Mouse (Mus musculus) testis, adult 2 months (tissue): ENCODE measurements at regions not wholly inside any gene's neighbourhood (a gene's known extent, or its start where the extent isn't known, plus 50 kb on each side); places are given as distances from the start of the nearest gene placed in this dataset.

Experiments
- H3K27ac ChIP-seq: fragments of 200-500 bp; 2 replicates; pipeline ENCODE4 v1.5.1; 2012; ENCODE audit warnings: low read depth, low read length; ENCODE audit not compliant: control insufficient read depth, insufficient read depth
- H3K27me3 ChIP-seq: fragments of 200-500 bp; 2 replicates; pipeline ENCODE4 v1.6.1; 2012; ENCODE audit warnings: mild to moderate bottlenecking, low read length, moderate library complexity; ENCODE audit not compliant: control insufficient read depth, insufficient read depth
- H3K36me3 ChIP-seq: fragments of 200-500 bp; 2 replicates; pipeline ENCODE4 v1.6.1; 2012; ENCODE audit warnings: mild to moderate bottlenecking, low read length; ENCODE audit not compliant: control insufficient read depth, insufficient read depth
- H3K4me1 ChIP-seq: fragments of 200-500 bp; 2 replicates; pipeline ENCODE4 v1.6.1; 2012; ENCODE audit warnings: low read length; ENCODE audit not compliant: control insufficient read depth, insufficient read depth
- H3K4me3 ChIP-seq: fragments of 200-500 bp; 2 replicates; pipeline ENCODE4 v1.5.1; 2012; ENCODE audit warnings: low read depth, mild to moderate bottlenecking, low read length, moderate library complexity, mixed read lengths; ENCODE audit not compliant: control insufficient read depth
- CTCF ChIP-seq: fragments of 200-500 bp; IDR thresholded peaks from 2 replicates; pipeline ENCODE4 v1.5.1; 2012; ENCODE audit warnings: low read depth, mild to moderate bottlenecking, inconsistent platforms, low read length, moderate library complexity; ENCODE audit not compliant: control insufficient read depth, insufficient read depth, insufficient replicate concordance
- POLR2A ChIP-seq: fragments of 200-500 bp; IDR thresholded peaks from 2 replicates; pipeline ENCODE4 v1.6.1; 2012; ENCODE audit warnings: low read depth, mild to moderate bottlenecking, inconsistent platforms, low read length, moderate library complexity; ENCODE audit not compliant: control insufficient read depth

DNA sequence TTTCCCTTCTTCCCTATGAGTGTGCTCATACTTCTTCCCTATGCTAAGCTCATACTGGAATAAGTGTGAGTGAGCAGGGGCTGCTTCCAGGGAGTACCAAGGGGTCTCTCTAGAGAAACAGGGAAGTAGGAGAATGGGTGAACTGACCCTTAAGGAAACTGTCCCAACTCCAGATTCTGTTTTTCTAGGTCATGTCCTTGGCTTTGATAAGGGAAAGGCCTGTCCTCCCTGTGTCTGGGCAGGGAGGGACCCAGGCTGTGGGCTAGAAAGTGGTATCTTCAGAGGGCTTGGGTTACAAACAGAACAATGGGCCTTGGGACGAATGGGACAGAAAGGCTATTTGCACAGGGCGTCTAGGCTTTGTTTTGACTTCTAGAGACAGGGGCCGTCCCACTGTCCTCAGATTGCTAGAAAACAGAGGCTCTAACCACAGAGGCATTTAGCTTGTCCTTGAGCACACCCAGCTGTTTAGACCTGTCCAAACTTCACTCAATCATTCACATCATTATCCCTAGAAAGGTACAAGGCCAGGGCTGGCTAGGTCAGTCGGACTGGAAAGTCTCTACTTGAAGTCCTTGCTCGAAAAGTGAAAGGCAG lies 82.0 kb upstream of the Parp11 start:
- no peak for TF ChIP-seq POLR2A
- no peak for TF ChIP-seq CTCF
- H3K27me3 ChIP-seq = no peaks in the 10 kb centered on the region
- no peak overlapping the region for H3K4me3 ChIP-seq
- no peaks in the 10 kb centered on the region for H3K4me1 ChIP-seq
- no peak overlapping the region for H3K27ac ChIP-seq
- H3K36me3 ChIP-seq = no peaks in the 10 kb centered on the region

DNA sequence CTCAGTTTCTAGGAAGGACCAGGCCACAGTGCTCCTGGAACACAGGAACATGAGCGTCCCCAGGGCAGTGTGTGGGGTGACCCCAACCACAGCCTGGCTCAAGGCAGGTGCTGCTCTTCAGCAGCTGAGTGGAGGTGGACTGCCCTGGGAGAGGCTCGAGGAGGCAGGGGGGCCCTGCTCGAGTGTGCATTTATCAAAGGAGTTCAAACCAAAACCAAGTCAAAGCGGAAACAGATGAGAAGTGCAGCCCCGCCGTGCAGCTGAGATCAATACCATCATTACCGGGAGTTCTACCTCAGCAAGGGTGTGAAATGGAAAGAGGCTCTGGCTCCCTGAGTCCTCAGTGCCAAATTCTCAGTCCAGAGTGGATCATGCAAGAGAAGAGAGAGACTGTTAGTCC lies 81.4 kb upstream of the Parp11 start:
- Histone ChIP-seq H3K4me3 (no peak overlapping the region), H3K27me3 (no peaks in the 10 kb centered on the region), H3K36me3 (no peaks in the 10 kb centered on the region), H3K27ac (no peak overlapping the region), H3K4me1 (no peaks in the 10 kb centered on the region)
- TF ChIP-seq CTCF (no peak), POLR2A (no peak)

GRCm38 (mm10) chr6:127365651-127366050 lies 81.0 kb upstream of the Parp11 start:
- no peak overlapping the region for H3K27ac ChIP-seq
- H3K36me3 ChIP-seq = no peaks in the 10 kb centered on the region
- H3K4me3 ChIP-seq = no peak overlapping the region
- no peaks in the 10 kb centered on the region for H3K27me3 ChIP-seq
- TF ChIP-seq CTCF (no peak), POLR2A (no peak)
- H3K4me1 ChIP-seq = no peaks in the 10 kb centered on the region

DNA sequence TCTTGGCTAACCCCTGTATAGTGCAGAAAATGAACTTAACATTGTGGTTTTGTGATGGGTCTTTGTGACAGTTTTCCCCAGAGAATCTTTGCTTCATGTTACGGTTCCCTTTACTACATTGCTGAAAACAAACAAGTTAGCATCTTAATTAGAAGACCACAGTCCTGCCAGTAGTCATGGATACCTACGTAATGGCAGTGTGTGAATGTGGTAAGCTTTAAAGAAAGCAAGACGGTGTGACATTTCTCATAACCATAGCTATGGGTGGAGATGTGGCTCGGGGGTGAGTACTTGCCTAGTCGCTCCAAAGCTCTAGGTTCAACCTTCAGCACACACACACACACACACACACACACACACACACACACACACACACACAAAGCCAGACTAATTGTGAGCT lies 73.6 kb upstream of the Parp11 start:
- Histone ChIP-seq H3K36me3 (no peaks in the 10 kb centered on the region), H3K4me1 (no peaks in the 10 kb centered on the region), H3K4me3 (no peak overlapping the region), H3K27me3 (no peaks in the 10 kb centered on the region), H3K27ac (no peak overlapping the region)
- no peak for TF ChIP-seq CTCF

GRCm38 (mm10) chr6:127373797-127374463 lies 72.7 kb upstream of the Parp11 start:
- TF ChIP-seq POLR2A (no peak), CTCF (no peak)
- no peaks in the 10 kb centered on the region for H3K27me3 ChIP-seq
- H3K4me3 ChIP-seq = no peak overlapping the region
- H3K36me3 ChIP-seq = no peaks in the 10 kb centered on the region
- no peak overlapping the region for H3K27ac ChIP-seq
- H3K4me1 ChIP-seq = no peaks in the 10 kb centered on the region

DNA sequence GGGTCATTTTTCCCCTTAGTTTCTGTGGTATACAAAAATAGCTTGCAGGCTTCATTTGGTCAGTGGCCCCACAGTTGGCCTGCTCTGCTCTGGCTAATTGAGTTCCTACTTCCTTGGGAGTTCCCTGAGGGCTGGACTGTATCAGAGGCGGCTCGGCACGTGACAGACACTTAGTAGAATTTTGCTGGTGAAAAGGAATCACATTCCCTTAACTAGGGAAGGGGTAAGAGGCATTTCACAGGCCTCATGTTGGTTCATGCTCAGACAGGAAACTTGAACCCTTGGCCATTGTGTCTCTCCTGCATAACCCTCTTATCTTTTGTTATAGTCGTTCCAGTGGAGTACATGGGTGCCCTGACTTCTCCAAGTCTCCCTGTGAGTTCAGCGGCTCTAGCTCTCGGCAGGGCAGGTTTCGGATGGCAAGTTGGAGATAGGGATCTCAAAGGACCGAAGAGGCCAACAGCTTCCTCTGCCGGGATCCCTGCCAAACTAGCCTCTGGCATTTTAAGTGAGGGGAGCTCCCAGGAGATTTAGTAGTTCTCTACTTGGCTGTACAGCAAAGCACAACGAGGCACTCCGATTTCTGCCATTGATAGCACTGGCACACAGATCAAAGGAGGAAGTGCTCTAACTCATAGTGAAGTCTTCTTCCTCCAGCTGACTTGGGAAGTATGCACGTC lies 72.0 kb upstream of the Parp11 start:
- Histone ChIP-seq H3K27me3 (no peaks in the 10 kb centered on the region), H3K4me1 (no peaks in the 10 kb centered on the region), H3K27ac (no peak overlapping the region), H3K4me3 (no peak overlapping the region), H3K36me3 (no peaks in the 10 kb centered on the region)
- TF ChIP-seq POLR2A (no peak), CTCF (no peak)

- TF ChIP-seq CTCF = no peak
- TF ChIP-seq POLR2A = no peak
- H3K4me1 ChIP-seq = no peaks in the 10 kb centered on the region
These were observed 71.5 kb upstream of the Parp11 start for GRCm38 (mm10) chr6:127375144-127375529.

More at GRCm38 (mm10) chr6:127375144-127375529, 71.5 kb upstream of the Parp11 start:
- H3K4me3 ChIP-seq = no peak overlapping the region
- H3K36me3 ChIP-seq = no peaks in the 10 kb centered on the region
- no peak overlapping the region for H3K27ac ChIP-seq
- H3K27me3 ChIP-seq = no peaks in the 10 kb centered on the region
